Mouse (Mus musculus) bone marrow, adult 2 months (tissue): ENCODE measurements at regions not wholly inside any gene's neighbourhood (a gene's known extent, or its start where the extent isn't known, plus 50 kb on each side); places are given as distances from the start of the nearest gene placed in this dataset.

Source experiments
- H3K27ac ChIP-seq: fragments of 200-500 bp; 2 replicates; pipeline ENCODE4 v1.5.1; 2012; ENCODE audit warnings: low read depth, mild to moderate bottlenecking, control low read depth, inconsistent platforms, low read length; ENCODE audit not compliant: control insufficient read depth, poor library complexity, insufficient read depth
- H3K4me1 ChIP-seq: fragments of 200-500 bp; 2 replicates; pipeline ENCODE4 v1.6.1; 2011; ENCODE audit warnings: low read length; ENCODE audit not compliant: control insufficient read depth, insufficient read depth
- H3K4me3 ChIP-seq: fragments of 200-500 bp; replicated peaks from 2 replicates; pipeline ENCODE3; 2011; ENCODE audit warnings: mild to moderate bottlenecking, low read depth, low read length, control low read depth; ENCODE audit not compliant: control insufficient read depth
- CTCF ChIP-seq: fragments of 200-500 bp; IDR thresholded peaks from 2 replicates; pipeline ENCODE4 v1.5.1; 2011; ENCODE audit warnings: low read length, control low read depth; ENCODE audit not compliant: control insufficient read depth, insufficient read depth
- POLR2A ChIP-seq: fragments of 200-500 bp; IDR thresholded peaks from 2 replicates; pipeline ENCODE4 v1.6.1; 2011; ENCODE audit warnings: low read depth, mild to moderate bottlenecking, control low read depth, low read length, borderline replicate concordance; ENCODE audit not compliant: control insufficient read depth
- WGBS: fragments of 180-500 bp; shearing (Covaris S2); methylation state at CpG from one replicate; pipeline ENCODE4 v1.1.7; 2018; 5-methylcytosine and 5-hydroxymethylcytosine counted together

- Histone ChIP-seq H3K4me1 (no peaks in the 10 kb centered on the region), H3K27ac (no peak overlapping the region), H3K4me3 (no peak overlapping the region)
- TF ChIP-seq POLR2A: no peak
- TF ChIP-seq CTCF: no peak
- WGBS: 86% methylated on average over 13 of the region's 13 CpGs
These were observed 253.4 kb upstream of the Hnrnpa3 start for GRCm38 (mm10) chr2:75405524-75406214.

DNA sequence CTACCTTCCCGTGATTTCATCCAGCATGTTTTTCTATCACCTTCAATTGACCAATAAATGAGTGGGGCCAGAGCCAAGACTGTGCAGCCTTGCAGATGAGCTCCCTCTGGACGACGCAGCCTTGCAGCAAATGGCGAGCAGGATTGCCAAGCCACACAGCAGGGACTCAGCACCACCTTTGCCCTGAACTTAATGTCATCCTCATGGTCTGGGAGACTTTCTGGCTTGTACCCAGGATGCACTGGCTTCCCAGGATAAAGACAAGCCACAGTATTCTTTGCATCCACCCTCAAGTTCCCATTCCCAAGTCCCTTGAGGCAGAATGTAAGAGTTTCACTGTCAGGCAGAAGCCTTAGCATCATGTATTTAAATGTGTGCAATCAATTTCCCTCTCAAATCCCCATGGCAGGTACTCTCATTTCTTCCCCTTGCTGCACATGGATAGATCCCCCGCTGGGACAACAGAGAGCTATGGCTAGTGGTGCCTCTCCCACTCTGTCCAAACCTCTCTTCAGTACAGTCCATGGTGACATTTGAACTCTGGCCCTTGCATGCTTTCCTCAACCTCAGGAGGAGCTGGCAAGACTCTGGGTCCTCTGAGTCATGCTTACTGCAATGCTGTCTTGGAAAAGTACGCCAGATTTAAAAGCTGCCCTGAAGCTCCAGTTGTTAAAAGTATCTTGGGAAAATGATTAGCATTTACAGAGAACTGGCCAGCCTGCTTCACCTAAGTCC, 252.2 kb upstream of the Hnrnpa3 start:
- WGBS: 77% methylated on average over 6 of the region's 6 CpGs
- H3K4me1 ChIP-seq: no peaks in the 10 kb centered on the region

DNA sequence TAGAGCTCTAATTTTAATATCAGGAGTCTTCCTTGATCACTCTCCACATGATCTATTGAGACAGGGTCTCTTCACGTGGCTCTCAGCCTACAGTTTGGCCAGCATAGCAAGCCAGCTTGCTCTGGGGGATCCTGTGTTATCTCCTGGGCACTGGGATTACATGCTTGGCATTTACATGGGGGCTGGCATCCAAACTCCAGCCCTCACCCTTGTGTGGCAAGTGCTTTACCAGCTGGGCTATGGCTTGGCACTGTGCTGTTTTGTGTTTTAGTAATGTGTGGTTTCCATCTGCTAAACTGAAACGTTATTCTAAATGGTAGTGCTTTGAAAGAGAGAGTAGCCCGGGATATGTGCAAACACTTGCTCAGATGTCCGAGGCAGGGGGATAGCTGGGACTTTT, 251.5 kb upstream of the Hnrnpa3 start:
- TF ChIP-seq CTCF (no peak), POLR2A (no peak)
- 69% methylated on average over 4 of the region's 4 CpGs for WGBS
- Histone ChIP-seq H3K4me3 (no peak overlapping the region), H3K27ac (no peak overlapping the region), H3K4me1 (no peaks in the 10 kb centered on the region)

More for the DNA sequence above, 252.2 kb upstream of the Hnrnpa3 start:
- no peak for TF ChIP-seq CTCF
- no peak for TF ChIP-seq POLR2A
- no peak overlapping the region for H3K27ac ChIP-seq
- H3K4me3 ChIP-seq: no peak overlapping the region

DNA sequence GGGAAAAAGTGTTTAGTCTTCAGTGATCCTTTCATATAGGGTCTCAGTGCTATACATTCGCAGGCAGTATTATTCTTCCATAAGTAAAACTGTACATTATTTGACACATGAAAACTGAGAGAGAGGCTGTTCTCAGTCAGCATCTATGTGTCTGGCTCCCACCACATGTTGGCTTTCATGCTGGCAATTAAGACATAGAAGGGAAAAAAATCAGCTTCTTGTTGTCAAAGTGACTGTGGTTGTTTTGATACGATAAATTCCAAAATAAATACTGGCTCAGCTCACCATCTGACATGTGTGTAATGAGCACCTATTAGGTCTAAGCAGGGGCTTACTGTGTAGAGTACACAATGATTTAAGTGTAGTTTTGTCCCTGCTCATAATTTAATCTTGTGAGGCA, 251.0 kb upstream of the Hnrnpa3 start:
- Histone ChIP-seq H3K4me1 (no peaks in the 10 kb centered on the region), H3K4me3 (no peak overlapping the region), H3K27ac (no peak overlapping the region)
- no peak for TF ChIP-seq CTCF
- TF ChIP-seq POLR2A: no peak
- 87% methylated on average over 2 of the region's 2 CpGs for WGBS

- no peak for TF ChIP-seq POLR2A
- TF ChIP-seq CTCF: no peak
- Histone ChIP-seq H3K4me3 (no peak overlapping the region), H3K4me1 (no peaks in the 10 kb centered on the region), H3K27ac (no peak overlapping the region)
- WGBS: 90% methylated on average over 7 of the region's 7 CpGs
These were observed 249.3 kb upstream of the Hnrnpa3 start for GRCm38 (mm10) chr2:75409806-75410205.

DNA sequence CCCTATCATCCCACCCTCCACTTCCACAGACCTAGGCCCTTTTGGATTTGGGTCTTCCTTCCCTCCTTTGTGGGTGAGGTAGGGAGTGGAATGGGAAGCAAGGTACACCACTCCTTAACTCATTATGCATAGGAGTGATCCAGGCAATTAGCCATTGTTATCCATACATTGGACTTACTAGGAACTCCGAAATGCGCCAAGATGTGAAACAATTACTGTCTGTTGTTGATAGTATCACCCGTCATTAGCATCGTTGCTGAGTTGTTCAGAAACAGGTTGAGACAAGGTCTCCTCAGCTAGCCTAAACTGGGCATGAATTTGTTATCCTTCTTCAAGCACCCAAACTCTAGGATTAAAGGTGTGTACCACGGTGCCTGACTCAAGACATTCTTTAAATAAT, 246.3 kb upstream of the Hnrnpa3 start:
- H3K4me3 ChIP-seq: no peak overlapping the region
- 88% methylated on average over 5 of the region's 5 CpGs for WGBS
- no peak overlapping the region for H3K27ac ChIP-seq
- TF ChIP-seq POLR2A (no peak), CTCF (no peak)
- H3K4me1 ChIP-seq: no peaks in the 10 kb centered on the region

DNA sequence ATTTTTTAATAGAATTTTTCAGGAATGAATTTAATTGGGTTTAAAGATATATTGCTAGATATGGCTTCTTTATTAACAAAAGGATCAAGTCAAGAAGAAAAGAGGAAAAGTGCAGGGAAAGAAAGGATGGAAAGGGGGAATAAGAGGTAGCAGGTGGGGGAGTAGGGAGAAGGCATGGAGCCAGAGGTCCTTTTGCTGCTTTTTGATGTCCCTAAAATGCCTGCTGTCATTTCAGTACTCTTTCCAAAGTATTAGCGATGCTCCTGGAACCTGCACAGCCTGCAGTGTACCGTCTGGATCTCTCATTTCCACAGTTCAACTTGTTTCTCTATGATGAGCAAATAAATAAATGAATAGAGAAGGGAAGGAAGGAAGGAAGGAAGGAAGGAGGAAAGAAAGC, 240.4 kb upstream of the Hnrnpa3 start:
- TF ChIP-seq CTCF (no peak), POLR2A (no peak)
- no peaks in the 10 kb centered on the region for H3K4me1 ChIP-seq
- 84% methylated on average over 2 of the region's 2 CpGs for WGBS
- H3K4me3 ChIP-seq: no peak overlapping the region
- no peak overlapping the region for H3K27ac ChIP-seq

- Histone ChIP-seq H3K4me3 (no peak overlapping the region), H3K27ac (no peak overlapping the region), H3K4me1 (no peaks in the 10 kb centered on the region)
- TF ChIP-seq CTCF (no peak), POLR2A (no peak)
- 76% methylated on average over 1 of the region's 1 CpGs for WGBS
These were observed 239.9 kb upstream of the Hnrnpa3 start for GRCm38 (mm10) chr2:75419142-75419541.
